Mouse (Mus musculus) midbrain, embryonic 13.5 days (tissue): ENCODE results near the gene Ifi47. TPM values are rescaled to one million over a fixed set of nuclear protein-coding genes. Genes with fewer than 3 reads are reported as not detected.
"Not testable (repeated sequence)": the region's sequence is repeated elsewhere in the genome, so short reads cannot be mapped to it uniquely, and the experiment has no call there.

Experiments used
- ATAC-seq: fragments of 200-750 bp; cut with Nextera tagmentation; 2 replicates; pipeline ENCODE4 v1.8.0; 2017; ENCODE audit warnings: mild to moderate bottlenecking, moderate TSS enrichment, moderate library complexity
- H3K27ac ChIP-seq: fragments of 300-500 bp; sonication (generic); 2 replicates; pipeline ENCODE4 v1.5.1; 2015; ENCODE audit warnings: inconsistent platforms, mild to moderate bottlenecking, moderate library complexity
- H3K27me3 ChIP-seq: fragments of 300-500 bp; sonication (generic); 2 replicates; pipeline ENCODE4 v1.6.1; 2015; ENCODE audit warnings: mild to moderate bottlenecking, inconsistent platforms
- H3K36me3 ChIP-seq: fragments of 300-500 bp; sonication (generic); 2 replicates; pipeline ENCODE4 v1.6.1; 2015; ENCODE audit warnings: mild to moderate bottlenecking, inconsistent platforms
- H3K4me1 ChIP-seq: fragments of 300-500 bp; sonication (generic); replicated peaks from 2 replicates; pipeline ENCODE4 v1.6.1; 2015; ENCODE audit warnings: inconsistent platforms
- H3K4me2 ChIP-seq: fragments of 300-500 bp; sonication (generic); replicated peaks from 2 replicates; pipeline ENCODE4 v1.6.1; 2015; ENCODE audit warnings: moderate library complexity, mild to moderate bottlenecking, inconsistent platforms
- H3K4me3 ChIP-seq: fragments of 300-500 bp; sonication (generic); replicated peaks from 2 replicates; pipeline ENCODE4 v1.5.1; 2015; ENCODE audit warnings: mild to moderate bottlenecking, inconsistent platforms
- H3K9ac ChIP-seq: fragments of 300-500 bp; sonication (generic); replicated peaks from 2 replicates; pipeline ENCODE4 v1.6.1; 2015; ENCODE audit warnings: mild to moderate bottlenecking, inconsistent platforms
- H3K9me3 ChIP-seq: fragments of 300-500 bp; sonication (generic); 2 replicates; pipeline ENCODE4 v1.6.1; 2016; ENCODE audit warnings: mild to moderate bottlenecking, inconsistent platforms
- WGBS: fragments of 180-500 bp; shearing (Covaris S2); methylation state at CpG from one replicate; pipeline ENCODE4 v1.1.7; 2015; 5-methylcytosine and 5-hydroxymethylcytosine counted together
- polyA plus RNA-seq: library from polyadenylated mRNA; unstranded; fragments of >200 nt; fragmentation: Nextera tagmentation; extraction: Ambion mirVana; gene quantifications from 2 replicates; pipeline ENCODE4 v1.2.1, GENCODE M21; 2015

Gene Ifi47
- polyA plus RNA-seq = 0.39 and 0.64 TPM in 2 replicates

DNA sequence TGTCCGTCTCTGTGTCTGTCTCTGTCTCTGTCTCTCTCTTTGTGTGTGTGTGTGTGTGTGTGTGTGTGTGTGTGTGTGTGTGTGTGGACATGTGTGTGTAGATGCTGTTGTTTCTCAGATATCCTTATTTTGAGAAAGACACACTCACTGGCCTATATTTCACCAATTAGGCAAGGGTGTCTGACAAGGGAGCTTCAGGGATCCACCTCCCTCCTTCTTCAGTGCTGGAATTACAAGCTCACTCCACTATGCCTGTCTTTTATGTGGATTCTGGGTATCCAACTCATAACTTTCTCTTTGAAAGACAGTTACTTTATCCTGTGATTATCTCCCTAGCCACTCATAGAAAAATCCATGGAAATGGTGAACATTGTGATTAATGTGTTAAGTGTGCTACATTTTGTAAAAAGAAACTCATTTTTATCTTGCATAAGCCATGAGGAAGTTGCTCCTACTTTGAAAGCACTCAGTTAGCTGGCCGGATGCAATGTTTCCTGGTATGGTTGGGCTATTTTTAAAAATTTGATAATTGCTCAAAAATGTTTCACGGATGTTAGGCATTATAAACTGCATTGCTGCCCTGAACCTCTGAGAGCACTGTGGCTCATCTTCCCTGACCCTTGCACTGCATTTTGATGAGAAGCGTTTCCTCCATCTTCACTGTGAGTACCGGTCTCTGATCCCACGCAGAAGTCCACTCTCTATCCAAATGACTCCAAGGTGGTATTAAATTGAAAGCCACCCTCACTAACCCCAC lies at the start of gene Ifi47:
TSS of gene Ifi47 (plus strand) at position 587 of the 757 bp plus-strand sequence.
- ATAC-seq = not testable (repeated sequence)
- 80% methylated on average over 6 of the region's 6 CpGs for WGBS

GRCm38 (mm10) chr11:49050064-49050463 lies 26.3 kb upstream of the Ifi47 start:
- H3K27ac ChIP-seq, H3K9ac ChIP-seq, H3K27me3 ChIP-seq, ATAC-seq, H3K4me2 ChIP-seq, H3K9me3 ChIP-seq, H3K4me3 ChIP-seq, H3K4me1 ChIP-seq, H3K36me3 ChIP-seq: not testable (repeated sequence)

More for the DNA sequence above, at the start of gene Ifi47:
- not testable (repeated sequence) for H3K27me3 ChIP-seq, H3K9me3 ChIP-seq, H3K9ac ChIP-seq, H3K4me1 ChIP-seq, H3K4me2 ChIP-seq, H3K27ac ChIP-seq, H3K36me3 ChIP-seq, H3K4me3 ChIP-seq

- H3K4me2 ChIP-seq, H3K4me3 ChIP-seq, H3K4me1 ChIP-seq, H3K36me3 ChIP-seq, H3K9me3 ChIP-seq, H3K27ac ChIP-seq, H3K27me3 ChIP-seq, H3K9ac ChIP-seq, ATAC-seq: not testable (repeated sequence)
- WGBS = 91% methylated on average over 1 of the region's 6 CpGs
Measured at GRCm38 (mm10) chr11:49051093-49051891, 25.1 kb upstream of the Ifi47 start, which contains the start of gene 9930111J21Rik2. Gene 9930111J21Rik2 (minus strand): TSS chr11:49051242.

- H3K27me3 ChIP-seq, ATAC-seq, H3K36me3 ChIP-seq, H3K9ac ChIP-seq, H3K9me3 ChIP-seq, H3K4me3 ChIP-seq, H3K27ac ChIP-seq, H3K4me2 ChIP-seq, H3K4me1 ChIP-seq: not testable (repeated sequence)
- no CpG with 5 or more reads among the region's 5 CpGs for WGBS
Measured at GRCm38 (mm10) chr11:49051894-49052293, 24.5 kb upstream of the Ifi47 start.

- H3K27ac ChIP-seq, H3K36me3 ChIP-seq, ATAC-seq, H3K9me3 ChIP-seq, H3K9ac ChIP-seq, H3K4me3 ChIP-seq, H3K27me3 ChIP-seq, H3K4me1 ChIP-seq, H3K4me2 ChIP-seq: not testable (repeated sequence)
- WGBS = 82% methylated on average over 2 of the region's 3 CpGs
Measured at GRCm38 (mm10) chr11:49060061-49060460, 16.3 kb upstream of the Ifi47 start.

GRCm38 (mm10) chr11:49061865-49062264 lies 14.5 kb upstream of the Ifi47 start:
- H3K9me3 ChIP-seq, H3K4me2 ChIP-seq, H3K4me3 ChIP-seq, H3K27me3 ChIP-seq, H3K36me3 ChIP-seq, H3K9ac ChIP-seq, H3K4me1 ChIP-seq, H3K27ac ChIP-seq, ATAC-seq: not testable (repeated sequence)
- WGBS = 90% methylated on average over 2 of the region's 2 CpGs

DNA sequence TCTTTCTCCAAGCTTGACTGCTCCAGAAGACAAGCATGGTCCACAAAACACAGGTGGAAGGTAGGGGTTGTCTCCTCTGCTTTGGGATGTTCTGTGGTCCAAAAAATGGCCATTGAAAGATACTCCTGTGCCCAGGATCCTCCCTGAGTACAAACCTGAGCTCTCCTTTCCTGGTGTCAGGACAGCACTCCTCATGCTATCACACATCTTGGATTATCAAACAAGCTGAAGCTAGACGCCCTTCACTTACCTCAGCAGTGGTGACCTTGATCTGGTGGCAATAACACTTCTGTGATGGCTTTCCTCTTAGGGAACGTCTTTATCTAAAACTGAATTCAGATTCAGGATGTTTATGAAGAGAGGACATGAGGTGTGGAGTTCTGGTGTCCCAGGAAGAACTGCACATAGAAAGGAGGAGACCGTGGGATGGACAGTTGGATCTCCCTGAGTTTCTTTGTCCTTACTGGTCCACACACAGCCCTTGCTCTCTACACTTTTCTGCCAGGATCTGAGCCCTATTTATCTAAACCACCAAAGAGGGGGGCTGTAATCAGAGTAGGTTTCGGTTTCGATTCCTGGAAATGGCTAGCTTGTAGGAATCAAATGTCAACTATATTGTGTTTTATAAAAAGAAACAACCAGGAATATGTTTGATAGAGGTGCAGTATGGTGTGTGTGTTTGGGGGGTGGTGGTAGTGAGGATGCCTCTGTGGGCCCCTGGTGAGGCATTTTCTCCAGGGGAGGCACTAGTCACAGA lies 12.5 kb upstream of the Ifi47 start, which contains the start of gene Tgtp2:
TSS of gene Tgtp2 (minus strand) at position 494 of the 757 bp plus-strand sequence.
- not testable (repeated sequence) for H3K27ac ChIP-seq, H3K9me3 ChIP-seq, H3K4me2 ChIP-seq, H3K36me3 ChIP-seq, H3K9ac ChIP-seq, H3K27me3 ChIP-seq, H3K4me3 ChIP-seq, ATAC-seq, H3K4me1 ChIP-seq
- WGBS = 84% methylated on average over 5 of the region's 5 CpGs

GRCm38 (mm10) chr11:49068358-49068757 lies 8.0 kb upstream of the Ifi47 start:
- WGBS = 87% methylated on average over 1 of the region's 1 CpGs
- no peaks in the 10 kb centered on the region for H3K9me3 ChIP-seq

DNA sequence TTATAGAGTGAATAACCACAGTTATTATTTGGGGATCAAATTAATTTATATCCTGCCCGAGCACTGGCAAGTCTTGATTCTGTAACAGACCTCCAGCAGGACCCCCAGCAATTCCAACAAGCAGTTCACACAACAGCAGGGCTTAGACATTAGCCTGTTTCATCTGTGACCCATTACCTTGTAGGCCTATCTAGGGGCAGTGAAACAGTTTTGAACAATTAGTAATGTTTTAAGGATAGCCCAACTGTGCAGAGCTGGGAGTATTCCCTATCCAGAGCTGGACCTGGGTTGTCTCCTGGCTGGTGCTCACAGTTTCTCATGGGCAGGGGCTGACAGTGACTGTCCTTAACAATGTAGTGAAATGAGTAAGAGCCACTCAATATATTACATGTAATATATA lies 625 bp downstream of the Ifi47 start:
- H3K9me3 ChIP-seq = no peaks in the 10 kb centered on the region
- H3K27ac ChIP-seq = no peak overlapping the region
- WGBS = 84% methylated on average over 1 of the region's 1 CpGs
- no peaks in the 10 kb centered on the region for H3K27me3 ChIP-seq
- H3K36me3 ChIP-seq = no peaks in the 10 kb centered on the region
- no peaks in the 10 kb centered on the region for H3K4me1 ChIP-seq
- H3K4me2 ChIP-seq = no peak overlapping the region
- no peak for ATAC-seq
- no peak overlapping the region for H3K4me3 ChIP-seq
- H3K9ac ChIP-seq = no peak overlapping the region

More at GRCm38 (mm10) chr11:49068358-49068757, 8.0 kb upstream of the Ifi47 start:
- no peaks in the 10 kb centered on the region for H3K27me3 ChIP-seq
- H3K36me3 ChIP-seq = no peaks in the 10 kb centered on the region
- no peaks in the 10 kb centered on the region for H3K4me1 ChIP-seq
- no peak overlapping the region for H3K9ac ChIP-seq
- no peak overlapping the region for H3K27ac ChIP-seq
- ATAC-seq = no peak
- no peak overlapping the region for H3K4me3 ChIP-seq
- H3K4me2 ChIP-seq = no peak overlapping the region

GRCm38 (mm10) chr11:49078719-49079118 lies 2.3 kb downstream of the Ifi47 start:
- Histone ChIP-seq H3K4me1 (no peaks in the 10 kb centered on the region), H3K27ac (no peak overlapping the region), H3K4me3 (no peak overlapping the region), H3K9ac (no peak overlapping the region), H3K4me2 (no peak overlapping the region), H3K27me3 (no peaks in the 10 kb centered on the region), H3K36me3 (no peaks in the 10 kb centered on the region), H3K9me3 (no peaks in the 10 kb centered on the region)
- ATAC-seq = no peak
- WGBS = 83% methylated on average over 3 of the region's 3 CpGs

DNA sequence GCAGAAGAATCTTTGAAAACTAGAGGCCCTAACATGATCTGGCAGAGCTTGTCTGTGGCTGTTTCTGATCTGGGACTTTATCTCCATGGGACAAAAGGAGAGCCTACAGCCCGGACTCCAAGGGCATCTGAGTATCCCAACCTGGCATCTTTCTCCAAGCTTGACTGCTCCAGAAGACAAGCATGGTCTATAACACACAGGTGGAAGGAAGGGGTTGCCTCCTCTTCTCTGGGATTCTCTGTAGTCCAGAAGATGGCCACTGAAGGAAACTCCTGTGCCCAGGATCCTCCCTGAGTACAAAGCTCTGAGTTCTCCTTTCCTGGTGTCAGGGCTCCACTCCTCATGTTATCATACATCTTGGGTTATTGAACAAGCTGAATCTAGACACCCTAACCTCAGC lies 4.2 kb downstream of the Ifi47 start:
- no peak overlapping the region for H3K4me2 ChIP-seq
- H3K36me3 ChIP-seq = no peaks in the 10 kb centered on the region
- H3K27me3 ChIP-seq = no peaks in the 10 kb centered on the region
- no peaks in the 10 kb centered on the region for H3K4me1 ChIP-seq
- no peak overlapping the region for H3K27ac ChIP-seq
- no peak overlapping the region for H3K9ac ChIP-seq
- WGBS = 78% methylated on average over 1 of the region's 1 CpGs
- ATAC-seq = no peak
- H3K9me3 ChIP-seq = no peaks in the 10 kb centered on the region
- H3K4me3 ChIP-seq = no peak overlapping the region

GRCm38 (mm10) chr11:49081356-49081755 lies 5.0 kb downstream of the Ifi47 start:
- H3K27me3 ChIP-seq = no peaks in the 10 kb centered on the region
- H3K9ac ChIP-seq = no peak overlapping the region
- no peaks in the 10 kb centered on the region for H3K4me1 ChIP-seq
- ATAC-seq = no peak
- H3K4me3 ChIP-seq = no peak overlapping the region
- H3K9me3 ChIP-seq = no peaks in the 10 kb centered on the region
- H3K36me3 ChIP-seq = no peaks in the 10 kb centered on the region
- no peak overlapping the region for H3K27ac ChIP-seq
- H3K4me2 ChIP-seq = no peak overlapping the region
- WGBS = 84% methylated on average over 4 of the region's 4 CpGs
